Mouse (Mus musculus) stomach, adult 2 months (tissue): ENCODE results near the gene Ttll8. TPM values are rescaled to one million over a fixed set of nuclear protein-coding genes. Genes with fewer than 3 reads are reported as not detected.

Experiments
- polyA plus RNA-seq: library from polyadenylated mRNA; depleted of rRNA; stranded (reverse); fragments of >200 nt; gene quantifications from 2 replicates; pipeline ENCODE4 v1.2.3, GENCODE M21; 2012; rRNA removed

Ttll8 gene
- polyA plus RNA-seq = not detected in 2 replicates

DNA sequence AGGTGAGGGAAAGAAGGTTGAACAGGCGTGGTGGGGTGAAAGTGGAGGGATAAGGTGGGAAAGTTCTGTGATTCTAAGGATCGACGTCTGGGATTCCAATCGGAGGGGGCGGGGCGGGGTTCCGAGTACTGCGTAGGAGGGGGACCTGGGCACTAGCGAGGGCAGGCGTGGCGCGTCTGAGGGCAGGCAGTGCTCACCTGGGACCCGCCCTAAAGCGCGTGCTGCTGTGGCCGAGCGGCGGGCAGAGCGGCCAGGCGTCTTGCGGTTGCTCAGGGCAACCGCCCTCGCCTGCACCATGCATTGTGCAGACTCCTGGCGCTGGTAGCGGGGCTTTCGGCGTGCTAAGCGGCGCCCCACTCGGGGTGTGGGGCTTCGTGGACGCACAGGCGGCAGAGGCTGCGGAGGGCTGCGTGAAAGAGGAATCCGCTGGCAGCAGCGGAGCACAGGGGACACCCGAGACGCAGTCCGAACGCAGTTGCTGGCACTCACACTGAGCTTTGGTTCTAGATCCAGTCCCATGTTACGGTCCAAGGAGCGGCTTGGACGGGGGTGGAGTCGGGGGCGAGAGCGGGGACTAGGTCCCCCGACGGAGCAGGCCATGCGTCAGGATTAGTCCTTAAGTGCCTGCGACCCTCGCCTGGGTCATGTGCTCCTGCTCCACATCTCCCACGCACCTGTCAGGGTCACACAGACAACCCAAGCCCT is at the start of gene Ttll8:
Ttll8 (minus strand) TSS at position 51 of the 705 bp plus-strand sequence.

DNA sequence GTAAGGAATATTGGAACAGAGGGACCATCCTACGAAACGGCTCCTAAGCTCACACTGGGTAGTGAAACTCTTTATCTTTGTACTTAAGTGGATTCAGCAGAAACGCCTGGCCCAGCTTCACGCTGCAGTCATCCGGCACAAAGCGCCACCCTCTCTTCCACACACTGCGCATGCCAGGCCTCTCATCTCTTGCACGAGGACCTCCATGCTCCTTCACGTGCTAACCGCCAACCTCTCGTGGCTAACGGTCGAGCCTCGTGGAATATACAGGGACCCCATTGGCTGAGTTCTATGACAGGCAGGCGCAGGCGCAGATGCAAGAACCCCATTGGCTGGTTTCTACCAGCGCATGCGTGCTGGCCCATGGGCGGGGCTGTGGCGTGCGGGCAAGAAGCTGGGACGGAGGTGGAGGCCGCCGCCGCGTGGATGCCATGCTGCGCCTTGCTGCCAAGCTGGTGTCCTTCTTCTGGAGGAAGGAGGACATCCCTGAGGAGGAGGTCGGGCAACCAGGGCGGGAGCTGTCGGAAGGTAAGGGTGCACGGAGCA is 28.4 kb upstream of the Ttll8 start, which contains the start of gene Mov10l1:
Mov10l1 (plus strand) TSS at position 376 of the 546 bp plus-strand sequence.

DNA sequence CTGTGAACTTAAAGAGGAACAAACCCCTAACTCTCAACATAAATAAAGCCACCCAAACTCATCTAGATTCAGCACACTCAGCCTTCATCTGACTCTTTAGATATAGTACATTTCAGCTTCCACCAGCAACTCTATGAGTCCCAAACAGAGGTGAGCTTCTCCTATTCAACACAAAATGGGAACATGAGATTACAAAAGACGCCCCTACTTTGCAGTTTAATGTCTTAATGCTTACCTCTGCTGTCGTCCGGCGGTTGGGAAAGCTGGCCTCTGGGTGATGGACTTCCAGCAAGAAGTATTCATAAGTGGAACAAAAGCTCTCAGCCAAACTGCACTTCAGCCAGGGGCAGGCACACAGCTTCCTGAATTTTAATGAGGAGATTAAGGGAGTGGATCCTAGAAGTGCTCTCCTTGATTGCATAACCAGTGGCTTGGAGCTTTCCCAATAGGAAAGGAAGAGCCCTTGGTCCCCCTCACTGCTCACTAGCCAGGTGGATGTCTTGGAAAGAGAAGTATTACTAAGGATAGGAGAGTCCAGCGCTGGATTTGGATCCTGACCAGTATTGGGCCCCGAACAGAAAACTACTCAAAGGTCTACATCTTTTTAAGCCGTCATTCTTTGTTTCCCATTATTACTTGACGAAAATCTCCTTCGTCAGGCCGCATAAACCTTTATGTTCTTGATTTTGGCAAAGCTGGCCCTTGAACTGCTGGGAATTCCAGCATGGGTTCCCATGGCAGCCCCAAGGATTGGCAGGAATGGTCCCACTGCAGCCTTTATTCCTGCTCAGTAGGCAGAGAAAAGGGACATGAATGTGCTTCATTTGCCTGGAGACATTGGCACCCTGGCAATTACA is 24.3 kb upstream of the Ttll8 start, which contains the start of gene Mlc1:
Mlc1 (minus strand) TSS at position 727 of the 857 bp plus-strand sequence.

DNA sequence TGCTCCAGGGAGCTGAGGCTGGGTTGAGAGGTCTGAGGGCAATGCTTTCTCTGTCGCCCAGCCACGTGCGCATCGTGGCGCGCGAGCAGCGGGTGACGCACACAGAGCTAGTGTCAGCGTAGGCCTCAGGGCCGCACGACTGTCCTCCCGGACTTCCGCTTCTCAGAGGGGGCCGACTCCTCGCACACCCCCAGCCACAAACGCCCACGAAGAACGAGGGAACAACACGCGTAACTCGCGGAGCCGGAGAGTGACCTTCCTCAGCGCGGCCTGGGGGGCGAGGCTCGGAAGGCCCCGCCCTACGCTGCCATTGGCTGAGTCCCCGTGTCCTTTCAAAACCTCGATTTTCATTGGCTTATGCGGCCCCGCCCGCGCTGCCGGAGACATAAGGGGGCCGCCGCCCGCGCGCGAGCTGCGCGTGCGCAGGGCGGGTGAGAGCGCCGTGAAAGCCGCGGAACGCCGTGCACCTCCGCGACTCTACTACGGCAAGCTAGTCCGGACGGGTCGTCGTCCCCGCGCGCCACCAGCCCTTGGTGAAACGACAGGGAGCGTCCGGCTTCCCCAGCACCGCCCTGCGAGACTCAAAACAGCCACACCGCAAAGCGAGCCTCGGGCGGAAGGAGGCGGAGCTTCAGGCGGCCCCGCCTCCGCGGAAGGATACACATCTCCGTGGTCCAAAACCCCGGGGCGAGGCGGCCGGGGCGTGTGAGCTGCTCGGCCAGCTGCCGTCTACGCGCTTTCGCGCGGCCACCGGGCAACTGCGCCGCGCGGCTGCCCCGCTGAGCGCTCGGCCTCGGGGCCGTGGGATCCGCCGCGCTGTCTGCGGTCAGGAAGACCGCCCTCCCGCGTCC is 92.2 kb downstream of the Ttll8 start, which contains the start of gene Pim3:
Pim3 (plus strand) TSS at position 415 of the 851 bp plus-strand sequence.

Other genes with a start within 250 kb of the Ttll8 start
- 3.2 and 3.6 TPM in 2 replicates for gene Brd1, start 220.2 kb downstream of the Ttll8 start, polyA plus RNA-seq
- gene Zbed4, start 202.8 kb downstream of the Ttll8 start, polyA plus RNA-seq = 1.1 and 1.5 TPM in 2 replicates
- 10.3 and 11.3 TPM in 2 replicates for gene Alg12, start 135.1 kb downstream of the Ttll8 start, polyA plus RNA-seq
- 15.7 and 30.6 TPM in 2 replicates for gene Creld2, start 134.8 kb downstream of the Ttll8 start, polyA plus RNA-seq
- 35.9 and 61.8 TPM in 2 replicates for gene Pim3, start 92.2 kb downstream of the Ttll8 start, polyA plus RNA-seq
- not detected in 2 replicates for gene Mlc1, start 24.6 kb upstream of the Ttll8 start, polyA plus RNA-seq
- not detected in 2 replicates for gene Mov10l1, start 28.5 kb upstream of the Ttll8 start, polyA plus RNA-seq
- 0.29 and 0.32 TPM in 2 replicates for gene Panx2, start 105.3 kb upstream of the Ttll8 start, polyA plus RNA-seq
- gene Trabd, start 120.7 kb upstream of the Ttll8 start, polyA plus RNA-seq = 54.9 and 56.4 TPM in 2 replicates
- gene Selenoo, start 134.7 kb upstream of the Ttll8 start, polyA plus RNA-seq = 26.6 and 45.1 TPM in 2 replicates
- gene Tubgcp6, start 168.7 kb upstream of the Ttll8 start, polyA plus RNA-seq = 16.8 and 19.0 TPM in 2 replicates
- 16.4 and 17.9 TPM in 2 replicates for gene Hdac10, start 174.3 kb upstream of the Ttll8 start, polyA plus RNA-seq
- 3.9 and 4.2 TPM in 2 replicates for gene Mapk12, start 186.3 kb upstream of the Ttll8 start, polyA plus RNA-seq
- gene Mapk11, start 195.2 kb upstream of the Ttll8 start, polyA plus RNA-seq = 2.4 and 2.9 TPM in 2 replicates
- gene Plxnb2, start 226.4 kb upstream of the Ttll8 start, polyA plus RNA-seq = 272 and 308 TPM in 2 replicates
- gene Dennd6b, start 242.1 kb upstream of the Ttll8 start, polyA plus RNA-seq = 9.6 and 9.7 TPM in 2 replicates